Mouse (Mus musculus) MEL (cell line): ENCODE data around the gene Lhfpl2. TPM values are rescaled to one million over a fixed set of nuclear protein-coding genes. Genes with fewer than 3 reads are reported as not detected.

Source experiments
- DNase-seq: peaks from one replicate; pipeline ENCODE4 v3.0.0; 2011; ENCODE audit warnings: low read depth, low spot score
- H3K27ac ChIP-seq: 2 replicates; pipeline ENCODE4 v1.5.1; 2012; ENCODE audit warnings: low read depth, mild to moderate bottlenecking, control low read depth, low read length, moderate library complexity; ENCODE audit not compliant: control insufficient read depth
- H3K27me3 ChIP-seq, 2 experiments: fragments of 150-350 bp in 1 of 2; sonication (generic) in 1 of 2; 2 replicates each; pipeline ENCODE4 v1.6.1; 2012; ENCODE audit warnings: low read length in 2 of 2, mild to moderate bottlenecking in 2 of 2, improper control_type of control experiment in 1 of 2, moderate library complexity in 1 of 2; ENCODE audit not compliant: insufficient read depth in 2 of 2, control insufficient read depth in 1 of 2
- H3K36me3 ChIP-seq, 2 experiments: 2 replicates each; pipeline ENCODE4 v1.6.1; 2012 to 2014; ENCODE audit warnings: low read length in 2 of 2, improper control_type of control experiment in 1 of 2, inconsistent platforms in 1 of 2, mild to moderate bottlenecking in 1 of 2; ENCODE audit not compliant: insufficient read depth in 2 of 2, control insufficient read depth in 1 of 2
- H3K4me1 ChIP-seq, 2 experiments: fragments of 150-350 bp in 1 of 2; sonication (generic) in 1 of 2; 2 replicates each; pipeline ENCODE4 v1.6.1; 2012; ENCODE audit warnings: low read length in 2 of 2, improper control_type of control experiment in 1 of 2, mild to moderate bottlenecking in 1 of 2; ENCODE audit not compliant: insufficient read depth in 2 of 2, control insufficient read depth in 1 of 2
- H3K4me3 ChIP-seq, 2 experiments: fragments of 150-350 bp in 1 of 2; sonication (generic) in 1 of 2; 2 replicates each; pipeline ENCODE4 v1.5.1; 2012; ENCODE audit warnings: low read depth in 2 of 2, low read length in 2 of 2, mild to moderate bottlenecking in 2 of 2, moderate library complexity in 2 of 2, control low read depth in 1 of 2, improper control_type of control experiment in 1 of 2; ENCODE audit not compliant: control insufficient read depth in 1 of 2, insufficient read depth in 1 of 2
- H3K79me2 ChIP-seq: 2 replicates; pipeline ENCODE4 v1.6.1; 2012; ENCODE audit warnings: mild to moderate bottlenecking, low read length, moderate library complexity; ENCODE audit not compliant: control insufficient read depth, poor library complexity, insufficient read depth
- H3K9ac ChIP-seq: 2 replicates; pipeline ENCODE4 v1.6.1; 2012; ENCODE audit warnings: low read depth, mild to moderate bottlenecking, control low read depth, low read length, moderate library complexity; ENCODE audit not compliant: control insufficient read depth, poor library complexity, severe bottlenecking
- H3K9me3 ChIP-seq: fragments of 150-350 bp; sonication (generic); replicated peaks from 2 replicates; pipeline ENCODE4 v1.6.1; 2012; ENCODE audit warnings: mild to moderate bottlenecking, low read length, improper control_type of control experiment, moderate library complexity; ENCODE audit not compliant: insufficient read depth
- BHLHE40 ChIP-seq: IDR thresholded peaks from 2 replicates; pipeline ENCODE4 v1.6.1; 2012; ENCODE audit warnings: low read depth, mild to moderate bottlenecking, inconsistent platforms, low read length, improper control_type of control experiment, borderline replicate concordance
- CHD1 ChIP-seq: IDR thresholded peaks from 2 replicates; pipeline ENCODE4 v1.6.1; 2012; ENCODE audit warnings: low read depth, mild to moderate bottlenecking, inconsistent platforms, low read length, improper control_type of control experiment
- CHD2 ChIP-seq: IDR thresholded peaks from 2 replicates; pipeline ENCODE4 v1.6.1; 2011; ENCODE audit warnings: low read length, improper control_type of control experiment
- CTCF ChIP-seq, 3 experiments: IDR thresholded peaks in 2 of 3; conservative IDR thresholded peaks in 1 of 3; 2 replicates each; pipeline ENCODE4 v1.5.1; 2011 to 2012; ENCODE audit warnings: low read length in 3 of 3, low read depth in 2 of 3, mild to moderate bottlenecking in 2 of 3, improper control_type of control experiment in 1 of 3, inconsistent platforms in 1 of 3, mixed read lengths in 1 of 3, moderate library complexity in 1 of 3; ENCODE audit not compliant: control insufficient read depth in 1 of 3, insufficient read depth in 1 of 3, poor library complexity in 1 of 3, severe bottlenecking in 1 of 3
- E2F4 ChIP-seq: IDR thresholded peaks from 2 replicates; pipeline ENCODE4 v1.6.1; 2011; ENCODE audit warnings: low read depth, low read length, improper control_type of control experiment, borderline replicate concordance
- ELF1 ChIP-seq: IDR thresholded peaks from 2 replicates; pipeline ENCODE4 v1.6.1; 2014; ENCODE audit warnings: low read depth, mild to moderate bottlenecking, inconsistent platforms, low read length, improper control_type of control experiment, moderate library complexity
- ETS1 ChIP-seq: IDR thresholded peaks from 2 replicates; pipeline ENCODE4 v1.6.1; 2012; ENCODE audit warnings: low read depth, mild to moderate bottlenecking, inconsistent platforms, low read length, improper control_type of control experiment, moderate library complexity
- GABPA ChIP-seq: IDR thresholded peaks from 2 replicates; pipeline ENCODE4 v1.6.1; 2012; ENCODE audit warnings: low read depth, mild to moderate bottlenecking, inconsistent platforms, low read length, improper control_type of control experiment, moderate library complexity
- GATA1 ChIP-seq: IDR thresholded peaks from 2 replicates; pipeline ENCODE4 v1.6.1; 2011; ENCODE audit warnings: low read depth, low read length, improper control_type of control experiment
- HCFC1 ChIP-seq: IDR thresholded peaks from 2 replicates; pipeline ENCODE4 v1.6.1; 2012; ENCODE audit warnings: low read depth, mild to moderate bottlenecking, inconsistent platforms, low read length, improper control_type of control experiment, moderate library complexity
- KAT2A ChIP-seq: conservative IDR thresholded peaks from 2 replicates; pipeline ENCODE4 v1.6.1; 2012; ENCODE audit warnings: low read depth, low read length, improper control_type of control experiment, inconsistent platforms
- MAFK ChIP-seq: IDR thresholded peaks from 2 replicates; pipeline ENCODE4 v1.6.1; 2011; ENCODE audit warnings: low read depth, mild to moderate bottlenecking, low read length, improper control_type of control experiment, borderline replicate concordance
- MAZ ChIP-seq: IDR thresholded peaks from 2 replicates; pipeline ENCODE4 v1.6.1; 2012; ENCODE audit warnings: low read depth, mild to moderate bottlenecking, inconsistent platforms, low read length, improper control_type of control experiment
- MEF2A ChIP-seq: IDR thresholded peaks from 2 replicates; pipeline ENCODE4 v1.6.1; 2014; ENCODE audit warnings: low read depth, mild to moderate bottlenecking, inconsistent platforms, low read length, improper control_type of control experiment; ENCODE audit not compliant: poor library complexity, insufficient replicate concordance, severe bottlenecking; ENCODE audit errors: extremely low read depth
- MXI1 ChIP-seq: IDR thresholded peaks from 2 replicates; pipeline ENCODE4 v1.6.1; 2011; ENCODE audit warnings: mild to moderate bottlenecking, low read depth, low read length, improper control_type of control experiment
- POLR2AphosphoS2 ChIP-seq: IDR thresholded peaks from 2 replicates; pipeline ENCODE4 v1.6.1; 2011; ENCODE audit warnings: low read length, improper control_type of control experiment
- RAD21 ChIP-seq: IDR thresholded peaks from 2 replicates; pipeline ENCODE4 v1.6.1; 2011; ENCODE audit warnings: mild to moderate bottlenecking, low read depth, low read length, improper control_type of control experiment
- RCOR1 ChIP-seq: IDR thresholded peaks from 2 replicates; pipeline ENCODE4 v1.6.1; 2012; ENCODE audit warnings: low read depth, mild to moderate bottlenecking, inconsistent platforms, low read length, improper control_type of control experiment
- SIN3A ChIP-seq: IDR thresholded peaks from 2 replicates; pipeline ENCODE4 v1.6.1; 2012; ENCODE audit warnings: low read length, improper control_type of control experiment, inconsistent platforms
- SMC3 ChIP-seq: IDR thresholded peaks from 2 replicates; pipeline ENCODE4 v1.6.1; 2011; ENCODE audit warnings: low read depth, low read length, improper control_type of control experiment
- UBTF ChIP-seq: IDR thresholded peaks from 2 replicates; pipeline ENCODE4 v1.6.1; 2012; ENCODE audit warnings: low read depth, mild to moderate bottlenecking, inconsistent platforms, low read length, improper control_type of control experiment, moderate library complexity, borderline replicate concordance; ENCODE audit not compliant: insufficient read depth
- USF2 ChIP-seq, 2 experiments: IDR thresholded peaks; 2 replicates each; pipeline ENCODE4 v1.6.1; 2011 to 2012; ENCODE audit warnings: improper control_type of control experiment in 2 of 2, low read length in 2 of 2, borderline replicate concordance in 1 of 2, inconsistent platforms in 1 of 2, low read depth in 1 of 2, mild to moderate bottlenecking in 1 of 2; ENCODE audit not compliant: insufficient read depth in 1 of 2
- ZC3H11A ChIP-seq: IDR thresholded peaks from 2 replicates; pipeline ENCODE4 v1.6.1; 2012; ENCODE audit warnings: low read depth, mild to moderate bottlenecking, inconsistent platforms, low read length, improper control_type of control experiment
- ZMIZ1 ChIP-seq: IDR thresholded peaks from 2 replicates; pipeline ENCODE4 v1.6.1; 2012; ENCODE audit warnings: low read depth, mild to moderate bottlenecking, inconsistent platforms, low read length, improper control_type of control experiment, moderate library complexity
- polyA plus RNA-seq, 2 experiments: library from polyadenylated mRNA; stranded (reverse) in 1 of 2; unstranded in 1 of 2; fragments of >175 nt in 1 of 2; fragments of >200 nt in 1 of 2; gene quantifications; 2 replicates each; pipeline versions ENCODE4 v1.2.1 to v1.2.4; 2012; ENCODE audit warnings: low replicate concordance in 2 of 2, low read depth in 1 of 2; ENCODE audit not compliant: insufficient read length in 2 of 2, insufficient read depth in 1 of 2, missing spikeins in 1 of 2
- total RNA-seq: library from RNA; depleted of rRNA; stranded (reverse); fragments of 300-350 nt; gene quantifications from 2 replicates; pipeline ENCODE4 v1.2.3, GENCODE M21; 2012

Lhfpl2 gene
- total and polyA plus RNA-seq, 3 experiments = 24.5 to 30.2 TPM; not detected in 1

DNA sequence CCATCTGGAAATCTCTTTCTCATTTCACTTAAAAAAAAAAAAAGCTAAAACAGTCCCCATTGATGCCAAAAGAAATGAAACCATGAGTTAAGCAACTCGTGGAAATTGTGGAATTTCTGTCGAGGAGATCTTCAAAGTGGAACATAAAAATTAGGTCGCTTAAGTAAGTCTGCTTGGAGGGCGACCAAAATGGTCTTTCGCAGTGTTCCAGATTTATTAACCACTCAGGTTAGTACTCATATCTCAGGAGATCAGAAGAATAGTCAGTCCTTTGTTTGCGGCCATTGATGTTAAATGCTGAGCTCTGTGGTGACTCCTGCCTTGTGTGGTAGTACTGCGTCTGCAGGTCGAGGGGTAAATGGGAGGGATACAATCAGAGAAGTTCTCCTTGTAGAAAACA lies 48.8 kb downstream of the Lhfpl2 start:
- peaks cover 2 to 4% of the 10 kb centered on the region in 2 experiments; a peak in 1 of 4 replicates for H3K4me1 ChIP-seq
- no peaks in the 10 kb centered on the region for H3K36me3 ChIP-seq
- H3K27ac ChIP-seq = no peak overlapping the region
- no peak overlapping the region for H3K9ac ChIP-seq
- no peak overlapping the region for H3K4me3 ChIP-seq
- TF ChIP-seq GABPA (no peak), MEF2A (no peak), RAD21 (no peak), SMC3 (no peak), MAZ (no peak), BHLHE40 (no peak), MXI1 (no peak), KAT2A (no peak), CHD1 (no peak), RCOR1 (no peak), ZMIZ1 (no peak), HCFC1 (no peak), ZC3H11A (no peak), POLR2AphosphoS2 (no peak)
- no peaks in the 10 kb centered on the region for H3K9me3 ChIP-seq
- no peak for DNase-seq
- H3K27me3 ChIP-seq = peaks cover 0 to 2% of the 10 kb centered on the region in 2 experiments; a peak in 1 of 4 replicates
- H3K79me2 ChIP-seq = no peaks in the 10 kb centered on the region

- no peak overlapping the region for H3K4me3 ChIP-seq
- peaks cover 2 to 4% of the 10 kb centered on the region in 2 experiments; a peak in 1 of 4 replicates for H3K4me1 ChIP-seq
- DNase-seq = no peak
- TF ChIP-seq GATA1 (no peak), ELF1 (no peak), CHD2 (no peak), CTCF (IDR thresholded peaks at IDR 0.05 in 2 of 3, conservative IDR thresholded peaks at IDR 0.05 in 1 of 3; ENCODE audit: control insufficient read depth in 1 of 3, insufficient read depth in 1 of 3, low read depth in 2 of 3, low read length in 3 of 3, poor library complexity in 1 of 3, severe bottlenecking in 1 of 3) (no peak), MAFK (no peak), ZC3H11A (no peak), CHD1 (no peak), USF2 (IDR thresholded peaks at IDR 0.05; ENCODE audit: borderline replicate concordance in 1 of 2, insufficient read depth in 1 of 2, low read depth in 1 of 2, low read length in 2 of 2) (no peak), ZMIZ1 (no peak), SIN3A (no peak), ETS1 (no peak), MAZ (no peak), UBTF (no peak), KAT2A (no peak), E2F4 (no peak)
- H3K79me2 ChIP-seq = no peaks in the 10 kb centered on the region
- H3K36me3 ChIP-seq = no peaks in the 10 kb centered on the region
- H3K9ac ChIP-seq = no peak overlapping the region
- no peaks in the 10 kb centered on the region for H3K9me3 ChIP-seq
- peaks cover 0 to 2% of the 10 kb centered on the region in 2 experiments; a peak in 1 of 4 replicates for H3K27me3 ChIP-seq
- H3K27ac ChIP-seq = no peak overlapping the region
Observed at GRCm38 (mm10) chr13:94106983-94107382, 49.4 kb downstream of the Lhfpl2 start.
